Mouse (Mus musculus): ENCODE results near the gene Mybpc2.
A peak's percentile ranks its signal among the peaks of the same experiment; 100 is the strongest.

GRCm38 (mm10) chr7:44560435-44561400 lies 36.3 kb upstream of the Mybpc2 start:
- TF ChIP-seq POLR2A (IDR thresholded peaks at IDR 0.05; ENCODE audit: low read depth, low read length), result no peak
- peak; percentile 87 for TF ChIP-seq CTCF (conservative IDR thresholded peaks at IDR 0.05; ENCODE audit: insufficient read depth, insufficient read length, low read depth, low read length)

Data from kidney, adult 2 months (tissue).